9 mouse cellular contexts compared by ENCODE assay signal in the genomic region with DNA sequence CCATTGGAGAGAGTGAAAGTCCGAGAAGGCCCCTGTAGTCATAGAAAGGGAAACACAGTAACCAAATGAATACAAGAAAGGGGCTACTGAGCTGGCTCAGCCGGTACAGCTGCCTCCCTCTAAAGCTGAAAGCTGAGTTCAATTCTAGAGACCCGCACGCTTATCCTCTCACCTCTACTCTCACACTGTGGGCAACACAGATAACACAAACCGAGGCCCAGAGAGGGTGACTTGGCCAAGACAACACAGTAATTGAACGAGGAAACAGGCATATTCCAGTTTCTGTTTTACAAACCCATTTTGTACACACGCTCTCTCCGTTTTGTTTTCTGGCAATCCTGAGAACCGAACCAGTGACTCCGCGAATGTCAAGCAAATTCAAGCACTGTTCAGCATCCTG. TPM values are rescaled to one million over a fixed set of nuclear protein-coding genes. Genes with fewer than 3 reads are reported as not detected.
DNase-seq lines count a peak whose midpoint lies in the region; ATAC-seq and TF ChIP-seq lines count a peak whose summit lies in the region.
"Had no signal": no experiment of that assay in that cellular context is flagged by ENCODE, and none has a peak within 500 bp of the region (broad histone marks: within the 10 kb centered on the region; RNA-seq: fewer than 3 reads in every experiment).

No protein-coding gene starts in this region.

- no peak for TF ChIP-seq POLR2A in thymus, adult 2 months (IDR thresholded peaks at IDR 0.05; ENCODE audit: control insufficient read depth, extremely low read depth, insufficient read depth, low read length, poor library complexity)

- H3K27me3 ChIP-seq in thymus, adult 2 months (ENCODE audit: control insufficient read depth, insufficient read depth, low read length) = no peaks in the 10 kb centered on the region
- no peaks in the 10 kb centered on the region for H3K27me3 ChIP-seq in forebrain, embryonic 13.5 days
- H3K27me3 ChIP-seq in liver, embryonic 12.5 days (replicated peaks) = no peaks in the 10 kb centered on the region

- H3K4me2 ChIP-seq in forebrain, embryonic 13.5 days = peak overlapping the region; percentile 97
- peak overlapping the region; percentile 99 for H3K4me2 ChIP-seq in liver, embryonic 12.5 days

- TF ChIP-seq CTCF in thymus, adult 2 months (IDR thresholded peaks at IDR 0.05; ENCODE audit: borderline replicate concordance, control insufficient read depth, extremely low read depth, insufficient read depth, low read length, poor library complexity) = no peak

- intact Hi-C loops in left cerebral cortex, postnatal 4 days (cut with DNase I) = no loop called here

- H3K9me3 ChIP-seq in forebrain, embryonic 13.5 days (replicated peaks) = no peaks in the 10 kb centered on the region
- H3K9me3 ChIP-seq in liver, embryonic 12.5 days (replicated peaks) = no peaks in the 10 kb centered on the region

- H3K4me3 ChIP-seq in thymus, adult 2 months (ENCODE audit: control insufficient read depth, insufficient read depth, low read length) = peak overlapping the region; percentile 65; the same call in 1 of the 2 replicates
- peak overlapping the region; percentile 75 for H3K4me3 ChIP-seq in forebrain, embryonic 13.5 days
- peak overlapping the region; percentile 72 for H3K4me3 ChIP-seq in liver, embryonic 12.5 days

- ATAC-seq in forebrain, embryonic 13.5 days = no peak
- ATAC-seq in liver, embryonic 12.5 days = peak; percentile 72

- no peak for DNase-seq in thymus, adult 2 months
- DNase-seq in thymus, postnatal 4 days = no peak
- no peak for DNase-seq in retina, embryonic 14.5 days (ENCODE audit: low spot score)
- no peak for DNase-seq in frontal cortex, postnatal 14 days (ENCODE audit: low spot score in 2 of 2)
- DNase-seq in left cerebral cortex, postnatal 4 days = no peak
- DNase-seq in natural killer cell, adult 2 months (ENCODE audit: low spot score in 2 of 2) = no peak
- DNase-seq: cerebellum, postnatal 36 days had no signal

- peaks cover 16% of the 10 kb centered on the region for H3K4me1 ChIP-seq in thymus, adult 2 months (replicated peaks; ENCODE audit: control insufficient read depth, insufficient read depth, low read length)
- H3K4me1 ChIP-seq in forebrain, embryonic 13.5 days = peaks cover 38% of the 10 kb centered on the region
- peaks cover 46% of the 10 kb centered on the region for H3K4me1 ChIP-seq in liver, embryonic 12.5 days

- no peaks in the 10 kb centered on the region for H3K36me3 ChIP-seq in thymus, adult 2 months (ENCODE audit: control insufficient read depth, insufficient read depth, low read length)
- no peaks in the 10 kb centered on the region for H3K36me3 ChIP-seq in forebrain, embryonic 13.5 days (ENCODE audit: poor library complexity, severe bottlenecking)
- H3K36me3 ChIP-seq in liver, embryonic 12.5 days = peaks cover 38% of the 10 kb centered on the region

- H3K27ac ChIP-seq in thymus, adult 2 months (ENCODE audit: control insufficient read depth, insufficient read depth, low read length) = no peak overlapping the region
- no peak overlapping the region for H3K27ac ChIP-seq in forebrain, embryonic 13.5 days
- peak overlapping the region; percentile 73 for H3K27ac ChIP-seq in liver, embryonic 12.5 days

- peak overlapping the region; percentile 88 for H3K9ac ChIP-seq in forebrain, embryonic 13.5 days
- H3K9ac ChIP-seq in liver, embryonic 12.5 days = peak overlapping the region; percentile 83

- WGBS in thymus, adult 2 months = 88% methylated on average over 11 of the region's 11 CpGs
- 88% methylated on average over 11 of the region's 11 CpGs for WGBS in forebrain, embryonic 13.5 days
- WGBS in liver, embryonic 12.5 days (ENCODE audit: insufficient replicate concordance) = 44% methylated on average over 11 of the region's 11 CpGs

RNA-seq across cellular contexts. Expression of a gene that starts 1.1 kb away (rescaled TPM):
- 16.7 and 17.5 TPM in 2 replicates for polyA plus RNA-seq in thymus, adult 2 months (2012; rRNA removed)
- 85.7 and 86.0 TPM in 2 replicates for polyA plus RNA-seq in forebrain, embryonic 13.5 days (2015; fragmentation: Nextera tagmentation; extraction: Ambion mirVana)
- polyA plus RNA-seq in liver, embryonic 12.5 days (2016; fragmentation: Nextera tagmentation; extraction: Ambion mirVana) = 87.2 and 96.3 TPM in 2 replicates
- 10 to 100 TPM; 45.7 to 48.1 TPM for total RNA-seq in left cerebral cortex, postnatal 4 days (2021)

RNA-seq across cellular contexts. Expression of a gene that starts 11.6 kb away (rescaled TPM):
- 1.9 and 6.8 TPM in 2 replicates for polyA plus RNA-seq in thymus, adult 2 months (2012; rRNA removed)
- 60.6 and 74.9 TPM in 2 replicates for polyA plus RNA-seq in forebrain, embryonic 13.5 days (2015; fragmentation: Nextera tagmentation; extraction: Ambion mirVana)
- polyA plus RNA-seq in liver, embryonic 12.5 days (2016; fragmentation: Nextera tagmentation; extraction: Ambion mirVana) = 1.8 and 2.5 TPM in 2 replicates
- 100 to 1,000 TPM; 191 to 201 TPM for total RNA-seq in left cerebral cortex, postnatal 4 days (2021)

RNA-seq across cellular contexts. Expression of a gene that starts 35.8 kb away (rescaled TPM):
- polyA plus RNA-seq in thymus, adult 2 months (2012; rRNA removed) = 64.1 and 68.7 TPM in 2 replicates
- 62.2 and 62.5 TPM in 2 replicates for polyA plus RNA-seq in forebrain, embryonic 13.5 days (2015; fragmentation: Nextera tagmentation; extraction: Ambion mirVana)
- polyA plus RNA-seq in liver, embryonic 12.5 days (2016; fragmentation: Nextera tagmentation; extraction: Ambion mirVana) = 24.6 and 28.0 TPM in 2 replicates
- total RNA-seq in left cerebral cortex, postnatal 4 days (2021) = 100 to 1,000 TPM; 138 to 140 TPM

RNA-seq across cellular contexts. Expression of a gene that starts 52.8 kb away (rescaled TPM):
- polyA plus RNA-seq in thymus, adult 2 months (2012; rRNA removed) = 342 and 377 TPM in 2 replicates
- 202 and 211 TPM in 2 replicates for polyA plus RNA-seq in forebrain, embryonic 13.5 days (2015; fragmentation: Nextera tagmentation; extraction: Ambion mirVana)
- polyA plus RNA-seq in liver, embryonic 12.5 days (2016; fragmentation: Nextera tagmentation; extraction: Ambion mirVana) = 131 and 132 TPM in 2 replicates
- total RNA-seq in left cerebral cortex, postnatal 4 days (2021) = 100 to 1,000 TPM; 273 to 304 TPM

RNA-seq across cellular contexts. Expression of a gene that starts 53.2 kb away (rescaled TPM):
- 71.7 and 87.9 TPM in 2 replicates for polyA plus RNA-seq in thymus, adult 2 months (2012; rRNA removed)
- polyA plus RNA-seq in forebrain, embryonic 13.5 days (2015; fragmentation: Nextera tagmentation; extraction: Ambion mirVana) = 159 and 177 TPM in 2 replicates
- 140 and 145 TPM in 2 replicates for polyA plus RNA-seq in liver, embryonic 12.5 days (2016; fragmentation: Nextera tagmentation; extraction: Ambion mirVana)
- 10 to 100 TPM; 51.8 to 59.7 TPM for total RNA-seq in left cerebral cortex, postnatal 4 days (2021)
